Mouse (Mus musculus) midbrain, embryonic 11.5 days (tissue): ENCODE measurements around the gene 9630041A04Rik. TPM values are rescaled to one million over a fixed set of nuclear protein-coding genes. Genes with fewer than 3 reads are reported as not detected.

Experiments used
- ATAC-seq: fragments of 200-750 bp; cut with Nextera tagmentation; 2 replicates; pipeline ENCODE4 v1.8.0; 2017; ENCODE audit warnings: moderate TSS enrichment, moderate library complexity; ENCODE audit not compliant: low FRiP score
- DNase-seq: peaks from one replicate; pipeline ENCODE4 v3.0.0; 2015; ENCODE audit warnings: low spot score; ENCODE audit errors: missing footprints
- H3K27ac ChIP-seq: fragments of 300-500 bp; sonication (generic); 2 replicates; pipeline ENCODE4 v1.5.1; 2014; ENCODE audit warnings: low read depth, low read length
- H3K27me3 ChIP-seq: fragments of 300-500 bp; sonication (generic); 2 replicates; pipeline ENCODE4 v1.6.1; 2014; ENCODE audit warnings: mild to moderate bottlenecking, low read length, moderate library complexity, mixed read lengths; ENCODE audit not compliant: control insufficient read depth, insufficient read depth
- H3K36me3 ChIP-seq: fragments of 300-500 bp; sonication (generic); 2 replicates; pipeline ENCODE4 v1.6.1; 2014; ENCODE audit warnings: mild to moderate bottlenecking, low read length, moderate library complexity, mixed read lengths; ENCODE audit not compliant: control insufficient read depth, insufficient read depth
- H3K4me1 ChIP-seq: fragments of 300-500 bp; sonication (generic); 2 replicates; pipeline ENCODE4 v1.6.1; 2014; ENCODE audit warnings: low read length; ENCODE audit not compliant: control insufficient read depth, insufficient read depth
- H3K4me2 ChIP-seq: fragments of 300-500 bp; sonication (generic); 2 replicates; pipeline ENCODE4 v1.6.1; 2014; ENCODE audit warnings: mild to moderate bottlenecking, moderate library complexity
- H3K4me3 ChIP-seq: fragments of 300-500 bp; sonication (generic); 2 replicates; pipeline ENCODE4 v1.5.1; 2014; ENCODE audit warnings: low read depth, low read length
- H3K9ac ChIP-seq: fragments of 300-500 bp; sonication (generic); 2 replicates; pipeline ENCODE4 v1.6.1; 2014; ENCODE audit warnings: low read length
- H3K9me3 ChIP-seq: fragments of 300-500 bp; sonication (generic); 2 replicates; pipeline ENCODE4 v1.6.1; 2016; ENCODE audit warnings: low read length; ENCODE audit not compliant: control insufficient read depth
- WGBS: fragments of 180-500 bp; shearing (Covaris S2); extraction: QIAGEN DNeasy Blood & Tissue Kit; methylation state at CpG from one replicate; pipeline ENCODE4 v1.1.7; 2014; 5-methylcytosine and 5-hydroxymethylcytosine counted together
- polyA plus RNA-seq: library from polyadenylated mRNA; unstranded; fragments of >200 nt; fragmentation: Nextera tagmentation; extraction: Ambion mirVana; gene quantifications from 2 replicates; pipeline ENCODE4 v1.2.1, GENCODE M21; 2014

Gene 9630041A04Rik
- polyA plus RNA-seq, 1 experiment from 2014 or later: 0.18 TPM

DNA sequence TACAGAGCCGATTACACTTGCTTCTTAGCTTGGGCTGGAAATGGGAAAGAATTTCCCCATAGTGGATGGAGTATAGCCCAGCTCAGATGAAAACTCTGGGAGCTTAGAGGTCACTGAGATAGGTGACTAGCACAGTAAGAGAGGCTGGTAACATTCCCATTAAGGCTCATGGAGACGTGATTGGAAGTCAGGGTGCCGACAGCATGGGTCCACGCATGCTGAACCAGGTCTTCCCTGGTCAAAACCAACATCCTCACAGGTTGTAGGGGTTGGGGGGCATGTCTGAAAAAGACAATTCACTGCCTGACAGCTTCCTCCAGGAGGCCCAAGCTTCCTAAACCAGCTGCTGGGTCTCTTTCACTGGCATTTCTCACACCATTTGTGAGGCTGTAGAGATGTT is 47.9 kb downstream of the 9630041A04Rik start:
- no peaks in the 10 kb centered on the region for H3K27me3 ChIP-seq
- H3K9ac ChIP-seq: 0 out of 2 replicates have a peak overlapping the region, but pooled peaks have one; percentile 11
- H3K4me1 ChIP-seq: peaks cover 15% of the 10 kb centered on the region
- DNase-seq (peak; percentile 85), ATAC-seq (no peak)
- 0 out of 2 replicates have a peak overlapping the region, but pooled peaks have one; percentile 30 for H3K27ac ChIP-seq
- no peak overlapping the region for H3K4me2 ChIP-seq
- H3K36me3 ChIP-seq: no peaks in the 10 kb centered on the region
- WGBS: 78% methylated on average over 4 of the region's 4 CpGs
- H3K4me3 ChIP-seq: no peak overlapping the region
- H3K9me3 ChIP-seq: no peaks in the 10 kb centered on the region

DNA sequence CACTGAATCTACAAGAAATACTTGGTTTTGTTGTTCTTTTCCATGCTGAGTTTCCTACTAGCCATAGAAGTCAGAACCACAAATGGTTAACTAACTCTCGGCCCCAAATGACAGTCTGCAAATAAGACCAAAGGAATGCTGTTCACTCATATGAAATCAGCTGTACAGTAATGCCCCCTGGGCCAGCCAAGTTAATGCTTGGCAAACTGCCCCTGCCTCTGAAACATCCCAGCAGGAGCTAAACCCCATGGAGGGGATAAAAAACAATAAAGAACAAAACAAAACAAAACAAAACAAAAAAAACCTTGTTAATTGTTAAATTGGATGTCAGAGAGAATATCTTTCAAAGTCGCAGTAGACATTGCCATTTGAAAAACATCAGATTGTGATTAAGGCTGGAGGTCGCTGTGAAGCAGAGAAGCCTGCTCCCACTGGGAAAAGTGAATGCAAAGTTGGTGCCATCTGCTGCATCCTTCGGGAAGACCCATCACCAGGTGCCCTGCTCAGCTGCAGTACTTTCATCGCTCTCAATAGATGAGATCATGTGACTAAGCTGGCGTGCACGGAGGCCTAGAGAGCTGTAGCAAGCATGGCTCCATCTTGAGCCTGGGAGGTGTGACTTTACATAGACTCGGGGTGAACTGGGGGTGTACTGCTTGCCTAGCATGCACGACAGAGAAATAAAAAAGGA is 49.7 kb downstream of the 9630041A04Rik start:
- WGBS: 65% methylated on average over 9 of the region's 9 CpGs
- no peak overlapping the region for H3K4me2 ChIP-seq
- H3K9ac ChIP-seq: no peak overlapping the region
- ATAC-seq (no peak), DNase-seq (no peak)
- no peaks in the 10 kb centered on the region for H3K9me3 ChIP-seq
- peaks cover 15% of the 10 kb centered on the region for H3K4me1 ChIP-seq
- no peaks in the 10 kb centered on the region for H3K27me3 ChIP-seq
- H3K4me3 ChIP-seq: no peak overlapping the region
- H3K36me3 ChIP-seq: no peaks in the 10 kb centered on the region
- no peak overlapping the region for H3K27ac ChIP-seq

DNA sequence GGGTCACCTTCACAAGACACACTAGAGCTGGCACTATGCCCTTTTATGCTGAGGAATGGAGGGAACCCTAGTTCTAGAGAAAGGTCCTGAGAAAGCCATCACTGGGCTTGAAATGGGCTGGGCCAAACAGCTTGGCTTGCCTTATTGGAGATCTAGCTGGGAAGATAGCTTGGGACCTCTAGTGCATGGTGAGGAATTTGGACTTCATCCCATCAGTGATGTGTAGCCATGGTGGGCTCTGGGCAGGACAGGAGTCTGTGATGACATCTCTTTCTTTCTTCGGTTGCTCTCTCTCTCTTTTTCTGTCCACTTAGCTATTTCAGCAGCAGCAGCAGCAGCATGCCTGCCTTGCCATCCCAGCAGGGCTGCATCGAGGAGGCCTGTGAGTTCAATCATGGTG is 53.4 kb downstream of the 9630041A04Rik start:
- 91% methylated on average over 2 of the region's 2 CpGs for WGBS
- Histone ChIP-seq H3K27me3 (no peaks in the 10 kb centered on the region), H3K36me3 (no peaks in the 10 kb centered on the region), H3K9me3 (no peaks in the 10 kb centered on the region), H3K27ac (no peak overlapping the region), H3K4me2 (no peak overlapping the region), H3K9ac (no peak overlapping the region), H3K4me3 (no peak overlapping the region), H3K4me1 (no peaks in the 10 kb centered on the region)
- ATAC-seq (no peak), DNase-seq (peak; percentile 54)

DNA sequence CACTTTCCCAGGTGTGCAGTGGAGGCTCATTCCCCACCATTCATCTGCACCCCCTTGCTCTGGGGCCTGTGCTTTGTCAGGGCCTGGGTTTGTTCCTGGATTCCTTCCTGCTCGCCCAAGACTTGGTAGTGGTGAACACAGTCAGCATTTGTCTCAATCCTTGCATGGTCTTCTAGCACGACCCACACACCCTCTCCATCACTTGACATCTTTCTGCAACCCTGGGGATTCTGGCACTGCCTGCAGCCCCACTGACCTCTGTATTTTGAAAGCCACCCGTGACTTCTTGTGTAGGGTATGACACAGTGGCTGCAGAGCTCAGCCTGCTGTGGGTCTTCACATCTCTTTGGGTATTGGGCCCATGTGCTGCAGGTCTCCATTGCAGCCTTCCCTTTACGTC is 57.1 kb downstream of the 9630041A04Rik start:
- H3K4me2 ChIP-seq: no peak overlapping the region
- no peaks in the 10 kb centered on the region for H3K27me3 ChIP-seq
- 80% methylated on average over 4 of the region's 4 CpGs for WGBS
- no peaks in the 10 kb centered on the region for H3K36me3 ChIP-seq
- no peaks in the 10 kb centered on the region for H3K9me3 ChIP-seq
- ATAC-seq: no peak
- DNase-seq: peak; percentile 72
- H3K4me3 ChIP-seq: no peak overlapping the region
- no peak overlapping the region for H3K27ac ChIP-seq
- no peak overlapping the region for H3K9ac ChIP-seq
- no peaks in the 10 kb centered on the region for H3K4me1 ChIP-seq

DNA sequence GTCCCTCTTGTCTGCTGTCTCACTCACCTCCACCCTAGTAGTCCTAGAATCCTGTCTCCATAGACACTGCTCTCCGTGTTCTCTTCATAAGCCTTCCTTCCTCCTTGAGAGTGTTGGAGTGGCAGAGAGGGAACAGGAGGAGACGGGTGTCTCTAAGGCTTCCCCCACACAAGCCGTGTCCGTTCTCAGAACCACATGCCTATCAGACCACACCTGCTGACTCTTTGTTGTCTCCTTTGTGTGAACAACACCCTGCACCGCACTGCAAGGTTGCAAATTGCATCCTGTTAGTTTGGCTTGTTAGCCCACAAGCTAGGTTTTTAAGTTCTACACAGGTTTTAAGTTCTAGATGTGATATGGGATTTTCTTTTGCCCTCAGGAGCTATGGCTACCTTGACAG is 57.7 kb downstream of the 9630041A04Rik start:
- no peaks in the 10 kb centered on the region for H3K4me1 ChIP-seq
- H3K27ac ChIP-seq: no peak overlapping the region
- H3K4me3 ChIP-seq: no peak overlapping the region
- no peak overlapping the region for H3K4me2 ChIP-seq
- H3K9me3 ChIP-seq: no peaks in the 10 kb centered on the region
- H3K27me3 ChIP-seq: no peaks in the 10 kb centered on the region
- H3K9ac ChIP-seq: no peak overlapping the region
- ATAC-seq (no peak), DNase-seq (peak; percentile 35)
- H3K36me3 ChIP-seq: no peaks in the 10 kb centered on the region
- 84% methylated on average over 5 of the region's 5 CpGs for WGBS

DNA sequence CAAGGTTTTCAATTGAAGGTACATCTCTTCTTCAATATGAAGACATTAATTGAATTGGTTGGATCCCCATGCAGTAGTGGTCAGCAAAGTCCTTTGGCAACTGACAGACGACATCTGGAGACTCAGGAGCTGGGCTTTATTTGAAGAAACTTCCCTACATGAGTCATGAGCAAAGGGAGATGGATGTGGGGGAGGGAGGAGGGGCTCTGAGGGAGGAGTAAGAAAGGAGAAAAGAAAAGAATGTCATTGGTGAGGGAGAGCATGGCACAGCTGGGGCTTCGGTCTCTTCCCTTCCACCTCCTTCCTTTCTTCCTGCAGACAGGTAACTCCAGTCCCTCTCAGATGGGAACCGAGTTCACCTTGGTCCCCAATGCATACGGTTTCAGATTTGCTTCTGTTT is 61.2 kb downstream of the 9630041A04Rik start:
- H3K4me1 ChIP-seq: no peaks in the 10 kb centered on the region
- no peaks in the 10 kb centered on the region for H3K9me3 ChIP-seq
- ATAC-seq: no peak
- no peak overlapping the region for H3K4me3 ChIP-seq
- peak; percentile 64 for DNase-seq
- H3K36me3 ChIP-seq: no peaks in the 10 kb centered on the region
- no peak overlapping the region for H3K27ac ChIP-seq
- H3K4me2 ChIP-seq: no peak overlapping the region
- 82% methylated on average over 4 of the region's 4 CpGs for WGBS
- H3K9ac ChIP-seq: no peak overlapping the region
- H3K27me3 ChIP-seq: no peaks in the 10 kb centered on the region

DNA sequence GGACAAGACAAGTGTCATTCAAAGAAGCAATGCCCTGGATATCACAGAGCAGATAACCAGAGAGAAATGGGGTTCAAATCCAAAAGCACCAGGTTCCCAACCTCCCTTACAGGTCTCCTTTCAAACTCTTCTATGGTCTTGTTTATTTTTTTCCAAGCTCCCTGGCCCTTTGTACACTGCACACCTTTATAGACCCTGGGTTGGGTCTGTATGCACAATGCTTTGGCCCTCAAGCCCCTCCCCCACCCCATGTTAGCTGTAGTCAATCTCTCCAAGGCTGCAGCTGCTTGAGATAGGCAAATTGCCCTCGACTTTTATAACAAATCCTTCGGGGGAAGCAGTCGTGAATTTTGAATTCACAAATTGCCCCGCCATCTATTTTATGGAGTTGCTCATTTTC is 63.2 kb downstream of the 9630041A04Rik start:
- Histone ChIP-seq H3K4me1 (no peaks in the 10 kb centered on the region), H3K9ac (no peak overlapping the region), H3K27me3 (no peaks in the 10 kb centered on the region), H3K36me3 (no peaks in the 10 kb centered on the region), H3K9me3 (no peaks in the 10 kb centered on the region), H3K4me2 (no peak overlapping the region), H3K4me3 (no peak overlapping the region), H3K27ac (no peak overlapping the region)
- no peak for ATAC-seq
- 81% methylated on average over 4 of the region's 4 CpGs for WGBS
- DNase-seq: no peak

DNA sequence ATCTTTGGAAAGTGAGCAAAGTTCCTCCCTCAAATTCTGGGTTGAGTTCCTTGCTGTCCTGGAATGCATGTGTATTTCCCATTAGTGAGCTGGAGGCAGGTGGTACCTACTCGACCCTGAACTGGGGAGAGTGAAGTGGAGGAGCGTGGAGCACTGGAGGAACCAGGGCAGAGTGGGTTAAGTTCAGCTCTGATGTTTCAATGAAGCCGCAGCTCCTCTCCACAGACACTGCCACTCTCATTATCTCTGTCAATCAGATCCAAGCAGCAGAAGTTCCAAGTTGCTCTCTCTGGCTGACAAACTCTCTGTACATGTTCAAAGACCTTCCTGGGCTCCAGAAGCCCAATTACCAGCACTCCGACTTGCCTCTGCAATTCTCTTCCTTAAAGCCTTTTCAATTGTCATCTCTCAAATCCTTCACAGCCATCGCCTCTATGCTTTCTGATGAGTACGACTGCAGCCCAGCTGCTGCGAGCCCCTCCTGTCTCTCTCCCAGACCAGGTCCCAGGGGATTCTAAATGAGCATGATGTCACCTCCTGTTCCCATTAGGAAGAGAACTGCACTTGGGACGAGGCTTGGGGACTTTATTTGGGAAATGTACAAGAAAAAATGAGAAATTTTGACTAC is 72.4 kb downstream of the 9630041A04Rik start:
- ATAC-seq (no peak), DNase-seq (peak; percentile 79)
- H3K27ac ChIP-seq: no peak overlapping the region
- no peaks in the 10 kb centered on the region for H3K36me3 ChIP-seq
- no peak overlapping the region for H3K4me3 ChIP-seq
- no peaks in the 10 kb centered on the region for H3K9me3 ChIP-seq
- WGBS: 66% methylated on average over 8 of the region's 8 CpGs
- H3K4me2 ChIP-seq: no peak overlapping the region
- peaks cover 8% of the 10 kb centered on the region for H3K4me1 ChIP-seq
- no peaks in the 10 kb centered on the region for H3K27me3 ChIP-seq
- H3K9ac ChIP-seq: no peak overlapping the region

DNA sequence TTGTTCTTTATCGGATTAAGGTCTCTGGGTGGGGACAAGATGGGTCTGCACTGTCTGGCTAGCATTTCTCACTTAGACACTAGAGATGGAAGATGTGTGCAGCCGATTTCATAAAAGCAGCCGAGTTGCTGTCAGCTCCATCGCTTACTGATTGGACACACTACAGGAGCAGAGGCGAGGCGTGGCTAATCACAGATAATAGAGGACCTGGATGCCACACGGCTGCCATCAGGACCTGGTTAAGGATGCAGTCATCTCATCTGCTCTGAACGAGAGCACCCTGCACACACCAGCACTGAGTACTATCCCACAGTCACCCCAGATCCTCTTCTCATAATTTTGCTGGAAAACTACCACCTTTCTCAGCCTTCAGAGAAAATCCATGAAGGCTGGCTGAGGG is 73.2 kb downstream of the 9630041A04Rik start:
- Histone ChIP-seq H3K36me3 (no peaks in the 10 kb centered on the region), H3K27me3 (no peaks in the 10 kb centered on the region), H3K4me2 (no peak overlapping the region), H3K27ac (no peak overlapping the region), H3K9me3 (no peaks in the 10 kb centered on the region), H3K4me1 (peaks cover 8% of the 10 kb centered on the region), H3K4me3 (no peak overlapping the region), H3K9ac (no peak overlapping the region)
- ATAC-seq: 0 out of 2 replicates have a peak, but pooled peaks have one; percentile 30
- WGBS: 56% methylated on average over 8 of the region's 8 CpGs
- DNase-seq: no peak
